Mouse (Mus musculus) embryonic facial prominence, embryonic 13.5 days (tissue): ENCODE measurements at regions not wholly inside any gene's neighbourhood (a gene's known extent, or its start where the extent isn't known, plus 50 kb on each side); places are given as distances from the start of the nearest gene placed in this dataset.

ENCODE experiments used
- ATAC-seq: fragments of 200-750 bp; cut with Nextera tagmentation; 2 replicates; pipeline ENCODE4 v1.8.0; 2017; ENCODE audit warnings: low read depth; ENCODE audit not compliant: insufficient number of reproducible peaks, insufficient read depth, low FRiP score, low TSS enrichment
- H3K27ac ChIP-seq: fragments of 300-500 bp; sonication (generic); 2 replicates; pipeline ENCODE4 v1.5.1; 2015; ENCODE audit warnings: moderate library complexity, mild to moderate bottlenecking, inconsistent platforms
- H3K27me3 ChIP-seq: fragments of 300-500 bp; sonication (generic); 2 replicates; pipeline ENCODE4 v1.6.1; 2015; ENCODE audit warnings: mild to moderate bottlenecking, inconsistent platforms
- H3K36me3 ChIP-seq: fragments of 300-500 bp; sonication (generic); 2 replicates; pipeline ENCODE4 v1.6.1; 2015; ENCODE audit warnings: mild to moderate bottlenecking, inconsistent platforms
- H3K4me1 ChIP-seq: fragments of 300-500 bp; sonication (generic); 2 replicates; pipeline ENCODE4 v1.6.1; 2015; ENCODE audit warnings: inconsistent platforms
- H3K4me2 ChIP-seq: fragments of 300-500 bp; sonication (generic); 2 replicates; pipeline ENCODE4 v1.6.1; 2015; ENCODE audit warnings: moderate library complexity, mild to moderate bottlenecking, inconsistent platforms
- H3K4me3 ChIP-seq: fragments of 300-500 bp; sonication (generic); 2 replicates; pipeline ENCODE4 v1.5.1; 2015; ENCODE audit warnings: mild to moderate bottlenecking, inconsistent platforms
- H3K9ac ChIP-seq: fragments of 300-500 bp; sonication (generic); 2 replicates; pipeline ENCODE4 v1.6.1; 2015; ENCODE audit warnings: mild to moderate bottlenecking, inconsistent platforms
- H3K9me3 ChIP-seq: fragments of 300-500 bp; sonication (generic); 2 replicates; pipeline ENCODE4 v1.6.1; 2016; ENCODE audit warnings: inconsistent platforms
- WGBS: fragments of 180-500 bp; shearing (Covaris S2); methylation state at CpG from one replicate; pipeline ENCODE4 v1.1.7; 2015; ENCODE audit warnings: mixed read lengths; 5-methylcytosine and 5-hydroxymethylcytosine counted together

GRCm38 (mm10) chr11:63704995-63705580 lies 217.0 kb downstream of the Hs3st3b1 start:
- H3K9me3 ChIP-seq, result no peaks in the 10 kb centered on the region
- peaks cover 18% of the 10 kb centered on the region for H3K4me1 ChIP-seq
- H3K4me3 ChIP-seq, result no peak overlapping the region
- H3K4me2 ChIP-seq, result 0 out of 2 replicates have a peak overlapping the region, but pooled peaks have one; percentile 7
- H3K27ac ChIP-seq, result no peak overlapping the region
- no peak for ATAC-seq
- no peaks in the 10 kb centered on the region for H3K36me3 ChIP-seq
- H3K9ac ChIP-seq, result no peak overlapping the region
- H3K27me3 ChIP-seq, result peaks cover 7% of the 10 kb centered on the region
- 25% methylated on average over 12 of the region's 12 CpGs for WGBS

DNA sequence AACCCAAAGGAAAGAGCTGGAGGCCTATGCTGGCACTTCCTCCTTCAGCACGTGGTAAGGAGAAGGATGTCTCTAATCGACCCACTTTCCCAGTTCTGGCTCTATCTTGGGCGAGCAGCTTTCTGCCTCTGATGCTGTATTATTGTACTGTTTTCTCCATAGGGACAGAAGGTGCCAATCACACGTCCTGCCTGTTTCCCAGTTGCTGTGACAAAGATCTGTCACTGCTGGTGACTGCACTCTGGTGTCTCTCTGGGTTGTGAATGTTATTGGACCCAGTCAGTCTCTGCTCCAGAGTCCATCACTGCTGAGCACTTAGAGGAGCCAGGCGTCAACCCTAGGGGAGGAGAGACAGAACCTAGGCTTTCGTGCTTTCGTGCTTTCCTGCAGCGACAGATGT lies 216.0 kb downstream of the Hs3st3b1 start:
- H3K27me3 ChIP-seq, result peaks cover 7% of the 10 kb centered on the region
- H3K4me3 ChIP-seq, result no peak overlapping the region
- H3K36me3 ChIP-seq, result no peaks in the 10 kb centered on the region
- ATAC-seq, result no peak
- whole genome bisulfite sequencing, result 58% methylated on average over 8 of the region's 8 CpGs
- H3K9me3 ChIP-seq, result no peaks in the 10 kb centered on the region
- H3K4me1 ChIP-seq, result peaks cover 18% of the 10 kb centered on the region
- H3K4me2 ChIP-seq, result no peak overlapping the region
- no peak overlapping the region for H3K9ac ChIP-seq
- no peak overlapping the region for H3K27ac ChIP-seq

GRCm38 (mm10) chr11:63707093-63707492 lies 215.0 kb downstream of the Hs3st3b1 start:
- 48% methylated on average over 5 of the region's 5 CpGs for WGBS
- ATAC-seq, result no peak
- H3K27ac ChIP-seq, result no peak overlapping the region

DNA sequence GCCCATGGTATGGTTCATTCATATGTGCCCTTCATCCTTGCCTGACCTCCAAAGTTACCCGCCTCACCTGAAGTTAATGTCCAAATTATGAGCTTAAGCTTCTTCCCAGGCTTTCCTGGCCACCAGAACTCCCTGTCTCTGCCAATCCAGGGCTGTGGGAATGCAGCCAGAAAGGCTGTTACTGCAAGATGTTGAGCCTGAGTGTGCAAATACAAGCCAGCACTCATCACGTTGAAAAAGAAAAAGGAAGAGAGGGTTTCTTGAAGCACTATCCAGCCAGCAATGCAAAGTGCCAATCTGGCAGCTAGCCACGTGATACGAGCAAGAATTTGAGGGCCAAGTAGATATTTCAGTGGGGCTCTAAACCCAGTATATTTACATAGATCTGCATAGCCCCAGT lies 213.7 kb downstream of the Hs3st3b1 start:
- no peak overlapping the region for H3K4me3 ChIP-seq
- H3K36me3 ChIP-seq, result no peaks in the 10 kb centered on the region
- H3K9ac ChIP-seq, result no peak overlapping the region
- no peaks in the 10 kb centered on the region for H3K9me3 ChIP-seq
- peaks cover 29% of the 10 kb centered on the region for H3K4me1 ChIP-seq
- H3K4me2 ChIP-seq, result no peak overlapping the region
- 53% methylated on average over 4 of the region's 4 CpGs for WGBS
- no peak for ATAC-seq
- peaks cover 9% of the 10 kb centered on the region for H3K27me3 ChIP-seq
- no peak overlapping the region for H3K27ac ChIP-seq

More at GRCm38 (mm10) chr11:63707093-63707492, 215.0 kb downstream of the Hs3st3b1 start:
- H3K9ac ChIP-seq, result no peak overlapping the region
- H3K4me1 ChIP-seq, result peaks cover 25% of the 10 kb centered on the region
- no peak overlapping the region for H3K4me3 ChIP-seq
- no peaks in the 10 kb centered on the region for H3K36me3 ChIP-seq
- H3K27me3 ChIP-seq, result peaks cover 9% of the 10 kb centered on the region
- no peaks in the 10 kb centered on the region for H3K9me3 ChIP-seq
- H3K4me2 ChIP-seq, result no peak overlapping the region

DNA sequence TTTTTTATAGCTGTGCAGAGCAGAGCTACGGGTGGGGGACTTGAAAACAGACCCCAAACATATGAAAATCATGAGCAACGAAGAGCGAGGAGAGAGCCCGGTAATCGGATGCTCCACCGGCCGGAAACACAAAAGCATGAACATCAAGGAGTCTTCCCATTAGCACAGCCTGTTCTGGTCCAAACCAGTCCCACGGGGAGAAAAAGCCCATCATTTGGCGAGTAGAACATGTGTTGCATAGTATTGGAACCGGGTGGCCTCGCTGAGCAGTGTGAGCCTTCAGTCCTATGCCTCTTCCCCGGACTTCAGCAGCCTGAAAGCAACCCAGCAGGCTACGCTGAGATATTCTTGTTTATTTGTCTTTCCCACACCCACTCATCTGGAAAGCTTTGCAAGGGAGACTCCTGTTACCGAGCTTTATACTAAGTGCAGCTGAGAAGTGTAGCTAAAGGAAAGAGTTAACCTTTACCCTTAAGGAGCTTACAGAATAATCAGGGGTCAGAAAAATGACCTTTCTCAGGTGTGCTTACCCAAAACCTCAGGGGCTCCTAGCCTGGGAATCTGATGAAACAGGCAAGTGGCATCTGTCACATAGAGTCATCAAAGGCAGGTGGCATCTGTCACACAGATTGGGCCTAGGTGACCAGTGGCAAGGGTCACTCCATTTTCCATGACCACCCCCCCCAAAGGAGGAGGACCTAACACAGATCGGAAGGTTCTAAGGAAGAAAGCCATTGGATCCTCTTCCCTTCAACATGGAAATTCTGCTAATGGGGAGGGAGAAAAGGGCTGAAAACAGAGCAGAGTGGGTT lies 209.8 kb downstream of the Hs3st3b1 start:
- H3K36me3 ChIP-seq, result no peaks in the 10 kb centered on the region
- WGBS, result 16% methylated on average over 15 of the region's 15 CpGs
- peak overlapping the region; percentile 23 for H3K4me2 ChIP-seq
- no peak overlapping the region for H3K4me3 ChIP-seq
- peaks cover 11% of the 10 kb centered on the region for H3K4me1 ChIP-seq
- 0 out of 2 replicates have a peak overlapping the region, but pooled peaks have one; percentile 11 for H3K9ac ChIP-seq
- H3K27ac ChIP-seq, result no peak overlapping the region
- ATAC-seq, result no peak
- no peaks in the 10 kb centered on the region for H3K9me3 ChIP-seq
- peaks cover 7% of the 10 kb centered on the region; the same call in 1 of the 2 replicates for H3K27me3 ChIP-seq

GRCm38 (mm10) chr11:63722261-63722660 lies 199.8 kb downstream of the Hs3st3b1 start:
- no peak for ATAC-seq

GRCm38 (mm10) chr11:63730880-63731279 lies 191.2 kb downstream of the Hs3st3b1 start:
- no peaks in the 10 kb centered on the region for H3K9me3 ChIP-seq
- no peak overlapping the region for H3K4me3 ChIP-seq
- no peak overlapping the region for H3K4me2 ChIP-seq
- no peaks in the 10 kb centered on the region for H3K36me3 ChIP-seq
- H3K9ac ChIP-seq, result no peak overlapping the region
- 29% methylated on average over 9 of the region's 9 CpGs for WGBS
- H3K27ac ChIP-seq, result 0 out of 2 replicates have a peak overlapping the region, but pooled peaks have one; percentile 13
- H3K4me1 ChIP-seq, result peaks cover 22% of the 10 kb centered on the region
- ATAC-seq, result no peak
- no peaks in the 10 kb centered on the region for H3K27me3 ChIP-seq

More at GRCm38 (mm10) chr11:63722261-63722660, 199.8 kb downstream of the Hs3st3b1 start:
- no peaks in the 10 kb centered on the region for H3K27me3 ChIP-seq
- H3K36me3 ChIP-seq, result no peaks in the 10 kb centered on the region
- H3K4me1 ChIP-seq, result 0 out of 2 replicates have a peak, but pooled peaks cover 4% of the 10 kb centered on the region
- H3K4me2 ChIP-seq, result no peak overlapping the region
- no peak overlapping the region for H3K4me3 ChIP-seq
- H3K27ac ChIP-seq, result no peak overlapping the region
- WGBS, result 83% methylated on average over 5 of the region's 5 CpGs
- no peaks in the 10 kb centered on the region for H3K9me3 ChIP-seq
- H3K9ac ChIP-seq, result no peak overlapping the region

- 39% methylated on average over 5 of the region's 5 CpGs for WGBS
- Histone ChIP-seq H3K9me3 (no peaks in the 10 kb centered on the region), H3K27me3 (no peaks in the 10 kb centered on the region), H3K36me3 (no peaks in the 10 kb centered on the region), H3K4me1 (peaks cover 5% of the 10 kb centered on the region), H3K9ac (no peak overlapping the region), H3K4me3 (no peak overlapping the region), H3K4me2 (no peak overlapping the region), H3K27ac (no peak overlapping the region)
- no peak for ATAC-seq
Observed at GRCm38 (mm10) chr11:63753260-63753659, 168.8 kb downstream of the Hs3st3b1 start.

DNA sequence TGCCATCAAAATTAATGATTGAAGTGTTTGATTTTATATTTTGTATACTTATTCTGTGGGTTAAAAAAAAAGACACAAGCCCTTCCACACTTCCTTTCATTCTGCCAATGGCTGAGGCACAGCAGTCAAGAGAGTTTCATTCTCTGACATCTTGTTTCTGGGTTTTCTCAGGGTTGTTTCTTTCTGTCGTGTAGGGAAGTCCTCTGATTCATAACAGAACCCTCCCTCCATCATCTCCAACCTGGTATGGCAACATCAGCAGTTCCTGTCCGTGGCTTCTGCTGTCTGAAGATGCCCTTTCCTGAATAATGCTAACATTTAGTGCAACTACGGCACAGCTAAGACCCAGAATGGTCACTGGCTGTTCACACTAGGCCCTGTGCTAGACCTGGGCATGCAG lies 167.3 kb downstream of the Hs3st3b1 start:
- peaks cover 5% of the 10 kb centered on the region for H3K4me1 ChIP-seq
- WGBS, result 61% methylated on average over 3 of the region's 3 CpGs
- no peak for ATAC-seq
- no peak overlapping the region for H3K27ac ChIP-seq
- no peak overlapping the region for H3K4me3 ChIP-seq
- no peak overlapping the region for H3K4me2 ChIP-seq
- H3K9me3 ChIP-seq, result no peaks in the 10 kb centered on the region
- H3K27me3 ChIP-seq, result no peaks in the 10 kb centered on the region
- H3K9ac ChIP-seq, result no peak overlapping the region
- no peaks in the 10 kb centered on the region for H3K36me3 ChIP-seq

- Histone ChIP-seq H3K27me3 (no peaks in the 10 kb centered on the region), H3K4me2 (no peak overlapping the region), H3K9ac (no peak overlapping the region), H3K36me3 (no peaks in the 10 kb centered on the region), H3K4me3 (no peak overlapping the region), H3K9me3 (no peaks in the 10 kb centered on the region), H3K4me1 (peaks cover under 1% of the 10 kb centered on the region; the same call in 1 of the 2 replicates), H3K27ac (no peak overlapping the region)
- 82% methylated on average over 3 of the region's 3 CpGs for WGBS
- ATAC-seq, result no peak
Observed at GRCm38 (mm10) chr11:63758313-63758712, 163.8 kb downstream of the Hs3st3b1 start.

- H3K4me1 ChIP-seq, result no peaks in the 10 kb centered on the region
- H3K4me3 ChIP-seq, result no peak overlapping the region
- H3K36me3 ChIP-seq, result no peaks in the 10 kb centered on the region
- no peak overlapping the region for H3K27ac ChIP-seq
- no peaks in the 10 kb centered on the region for H3K27me3 ChIP-seq
- H3K9ac ChIP-seq, result no peak overlapping the region
- ATAC-seq, result no peak
- no peaks in the 10 kb centered on the region for H3K9me3 ChIP-seq
- 80% methylated on average over 6 of the region's 6 CpGs for WGBS
- H3K4me2 ChIP-seq, result no peak overlapping the region
Observed at GRCm38 (mm10) chr11:63761561-63761960, 160.5 kb downstream of the Hs3st3b1 start.
